Mouse (Mus musculus) G1E (cell line): ENCODE measurements at regions not wholly inside any gene's neighbourhood (a gene's known extent, or its start where the extent isn't known, plus 50 kb on each side); places are given as distances from the start of the nearest gene placed in this dataset.

Experiments used
- CTCF ChIP-seq: IDR thresholded peaks from 2 replicates; pipeline ENCODE4 v1.5.1; 2012; ENCODE audit warnings: low read depth, low read length, inconsistent platforms, mixed read lengths
- TAL1 ChIP-seq: conservative IDR thresholded peaks from 2 replicates; pipeline ENCODE4 v1.6.1; 2012; ENCODE audit warnings: low read depth, low read length, inconsistent platforms, mixed read lengths

GRCm38 (mm10) chr15:56344304-56344932 lies 1133.0 kb downstream of the Slc22a22 start:
- TF ChIP-seq CTCF = no peak
- no peak for TF ChIP-seq TAL1
